Mouse (Mus musculus): ENCODE measurements at regions not wholly inside any gene's neighbourhood (a gene's known extent, or its start where the extent isn't known, plus 50 kb on each side); places are given as distances from the start of the nearest gene placed in this dataset.
A peak's percentile ranks its signal among the peaks of the same experiment; 100 is the strongest.
"Not testable (repeated sequence)": the region's sequence is repeated elsewhere in the genome, so short reads cannot be mapped to it uniquely, and the experiment has no call there.

DNA sequence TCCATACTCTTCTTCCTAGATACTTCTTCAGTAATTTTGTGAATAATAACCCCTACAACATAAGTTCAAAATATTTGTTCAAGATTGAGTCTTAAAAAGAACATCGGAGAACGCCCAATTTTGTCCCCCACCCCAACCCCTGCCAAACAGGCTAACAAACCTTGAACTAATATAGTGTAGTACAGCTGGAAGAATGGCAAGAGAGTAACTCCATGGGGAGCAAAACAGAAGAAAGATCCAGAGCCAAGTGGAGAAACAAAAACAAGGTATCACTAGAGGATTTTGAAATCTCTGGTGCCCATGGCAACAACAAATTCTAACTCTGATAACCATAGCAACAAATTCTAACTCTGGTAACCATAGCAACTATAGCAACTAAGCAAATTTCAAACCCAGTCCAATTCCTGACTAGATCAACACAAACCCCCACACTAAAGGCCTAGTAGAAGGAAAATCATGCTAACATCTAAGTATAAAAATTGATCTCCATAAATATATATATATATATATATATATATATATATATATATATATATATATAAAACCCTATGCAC, 74.2 kb upstream of the Magee2 start:
- DNase-seq (ENCODE audit: low read depth): peak; percentile 39
- TF ChIP-seq POLR2A (IDR thresholded peaks at IDR 0.05; ENCODE audit: borderline replicate concordance, extremely low read depth, insufficient read depth, insufficient read length, poor library complexity, severe bottlenecking): no peak
- TF ChIP-seq CTCF (IDR thresholded peaks at IDR 0.05; ENCODE audit: borderline replicate concordance, extremely low read depth, insufficient read depth, insufficient read length): no peak

DNA sequence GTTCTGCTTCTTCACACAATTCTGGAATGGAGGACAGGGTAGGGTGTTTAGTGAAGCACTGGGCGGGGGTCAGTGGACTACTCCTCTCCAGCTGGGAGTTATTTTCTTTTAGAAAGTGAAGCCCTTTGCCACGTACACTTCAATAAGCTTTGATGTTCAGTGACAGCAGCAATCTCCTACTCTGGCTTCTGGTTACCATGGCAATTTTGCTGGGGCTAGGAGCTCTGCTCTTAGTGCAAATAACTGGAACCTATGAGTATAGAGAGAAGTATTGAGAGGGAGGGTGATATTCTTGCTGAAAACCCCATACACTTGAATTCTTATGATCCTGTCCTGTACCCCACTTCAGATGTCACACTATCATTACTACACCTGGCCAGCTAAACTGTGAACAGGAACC, 94.5 kb upstream of the Magee2 start:
- TF ChIP-seq POLR2A (IDR thresholded peaks at IDR 0.05; ENCODE audit: borderline replicate concordance, extremely low read depth, insufficient read depth, insufficient read length, poor library complexity, severe bottlenecking) (no peak), CTCF (IDR thresholded peaks at IDR 0.05; ENCODE audit: borderline replicate concordance, extremely low read depth, insufficient read depth, insufficient read length) (no peak)
- DNase-seq (ENCODE audit: low read depth): peak; percentile 46

DNA sequence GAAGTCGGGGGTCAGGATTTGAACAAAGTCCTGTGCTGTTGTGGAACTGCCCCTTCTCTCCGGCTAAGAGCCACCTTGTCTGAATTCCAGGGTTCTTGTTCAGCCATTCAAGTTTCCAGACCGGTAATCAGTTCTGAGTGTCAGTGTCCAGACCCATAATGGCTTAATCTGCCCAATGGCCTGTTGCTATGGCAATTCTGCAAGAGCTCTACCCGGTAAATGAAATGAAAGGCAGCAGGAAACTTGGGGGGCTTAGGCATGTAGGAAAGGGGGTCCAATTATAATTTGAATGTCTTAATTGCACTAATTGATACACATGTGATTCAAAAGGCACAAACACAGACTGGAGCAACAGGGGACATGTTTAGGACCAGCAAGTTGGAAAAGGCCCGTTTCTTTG, 95.7 kb upstream of the Magee2 start:
- DNase-seq (ENCODE audit: low read depth): not testable (repeated sequence)

DNA sequence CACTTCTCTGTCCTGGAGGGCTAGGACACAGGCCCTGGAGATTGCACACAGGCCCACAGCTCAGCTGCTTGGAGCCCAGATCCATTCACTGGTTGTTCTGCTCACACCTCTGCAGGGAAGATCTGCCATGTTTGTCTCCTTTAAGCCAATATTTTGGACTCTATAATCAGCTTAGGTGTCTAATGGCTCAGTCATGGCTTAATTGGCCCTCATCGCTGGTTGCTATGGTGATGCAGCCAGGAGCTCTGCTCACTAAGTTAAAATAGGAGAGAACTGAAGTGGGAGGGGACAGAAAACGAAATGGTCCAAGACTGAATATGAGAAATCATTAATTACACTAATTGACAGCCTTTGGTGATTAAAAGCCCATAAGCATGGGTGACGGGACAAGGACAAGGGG, 96.3 kb upstream of the Magee2 start:
- not testable (repeated sequence) for DNase-seq (ENCODE audit: low read depth)

DNA sequence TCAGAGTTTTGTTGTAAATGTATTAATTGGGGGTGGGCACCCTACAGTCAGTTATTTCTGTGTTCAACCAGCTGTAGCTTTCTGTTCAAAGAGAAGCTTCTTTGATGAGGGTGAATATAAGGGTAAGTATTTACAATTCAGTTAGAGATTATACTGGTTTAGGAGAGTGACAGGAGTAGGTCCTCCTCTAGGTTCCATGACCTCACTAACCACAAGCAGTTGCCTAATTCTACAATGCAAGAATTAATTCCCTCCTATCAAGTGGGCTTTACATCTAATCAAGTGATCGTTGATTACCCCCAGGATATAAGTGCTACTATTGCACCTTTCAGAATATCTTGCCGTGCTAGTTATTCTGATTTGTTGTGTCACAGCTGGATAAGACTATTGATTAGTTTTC, 101.1 kb upstream of the Pbdc1 start:
- DNase-seq (ENCODE audit: low read depth): no peak
- TF ChIP-seq POLR2A (IDR thresholded peaks at IDR 0.05; ENCODE audit: borderline replicate concordance, extremely low read depth, insufficient read depth, insufficient read length, poor library complexity, severe bottlenecking) (no peak), CTCF (IDR thresholded peaks at IDR 0.05; ENCODE audit: borderline replicate concordance, extremely low read depth, insufficient read depth, insufficient read length) (no peak)

DNA sequence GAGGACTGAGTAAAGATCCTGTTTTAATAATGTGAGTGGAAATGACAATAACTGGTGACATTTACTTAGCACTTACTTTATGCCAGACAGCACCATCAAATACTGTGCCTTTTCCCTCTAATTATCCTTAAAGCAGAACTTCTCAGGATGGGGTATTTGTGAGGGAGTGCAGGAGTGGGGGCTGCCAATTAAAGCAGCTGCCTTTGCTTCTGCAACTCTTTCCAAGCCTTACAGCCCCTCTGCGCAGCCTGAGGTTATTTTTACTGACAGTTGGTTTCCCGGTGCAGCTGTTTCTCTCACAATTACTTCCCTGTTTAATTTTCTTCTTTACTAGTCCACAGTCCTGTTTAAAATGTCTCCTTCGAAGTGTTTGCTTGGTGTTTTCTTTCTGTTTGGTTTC, 76.3 kb upstream of the Pbdc1 start:
- TF ChIP-seq POLR2A (IDR thresholded peaks at IDR 0.05; ENCODE audit: borderline replicate concordance, extremely low read depth, insufficient read depth, insufficient read length, poor library complexity, severe bottlenecking) (no peak), CTCF (IDR thresholded peaks at IDR 0.05; ENCODE audit: borderline replicate concordance, extremely low read depth, insufficient read depth, insufficient read length) (no peak)
- peak; percentile 44 for DNase-seq (ENCODE audit: low read depth)

DNA sequence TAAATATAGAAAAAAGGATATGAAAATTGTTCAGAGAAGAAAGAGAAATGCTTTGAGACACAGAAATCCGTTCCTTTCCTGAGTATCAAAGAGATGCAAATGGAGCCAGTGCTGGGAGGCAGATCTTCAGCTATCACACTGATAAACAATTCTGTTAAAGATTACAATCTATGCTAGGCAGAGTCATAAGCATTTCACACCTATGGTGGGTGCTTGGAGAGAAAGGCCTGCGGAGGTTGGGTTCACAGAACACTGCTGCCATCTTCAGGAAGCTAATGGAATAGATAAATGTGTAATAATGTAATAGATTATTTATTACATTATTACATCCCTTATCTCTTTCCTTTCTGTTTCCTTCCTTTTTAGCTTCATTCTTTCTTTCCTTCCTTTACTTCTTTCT, 73.1 kb upstream of the Pbdc1 start:
- TF ChIP-seq POLR2A (IDR thresholded peaks at IDR 0.05; ENCODE audit: borderline replicate concordance, extremely low read depth, insufficient read depth, insufficient read length, poor library complexity, severe bottlenecking): no peak
- TF ChIP-seq CTCF (IDR thresholded peaks at IDR 0.05; ENCODE audit: borderline replicate concordance, extremely low read depth, insufficient read depth, insufficient read length): peak; percentile 59; the same call in 1 of the 2 replicates
- peak; percentile 77 for DNase-seq (ENCODE audit: low read depth)

Data from brain, embryonic 14.5 days (tissue).